Mouse (Mus musculus) T-helper 17 cell (primary cell): Measurements from ENCODE around the gene Rhd.

ENCODE experiments used
- in situ Hi-C, 2 experiments: fragments of 300-600 bp; cut with MboI, MseI; formaldehyde crosslinking; loops; 1 replicate in 1 of 2; 2 replicates in 1 of 2; pipeline ENCODE4 v1.15.1; 2025; ENCODE audit warnings: high pct_unique_total_duplicates in 2 of 2

Rhd gene

GRCm38 (mm10) chr4:134897256-134897655, 32.9 kb downstream of the Rhd start:
- in situ Hi-C loops = no loop called here

- in situ Hi-C loops = loop anchor here in 1 of 2 experiments (25.0 kb wide), 1 partner anchor 1214 kb away; no protein-coding TSS in a partner anchor
These were observed 36.8 kb downstream of the Rhd start for GRCm38 (mm10) chr4:134901126-134901525.

- in situ Hi-C loops = loop anchor here in 1 of 2 experiments (25.0 kb wide), 1 partner anchor 1216 kb away; no protein-coding TSS in a partner anchor
These were observed 38.7 kb downstream of the Rhd start for GRCm38 (mm10) chr4:134903046-134903445.

GRCm38 (mm10) chr4:134911406-134911805, 47.1 kb downstream of the Rhd start:
- in situ Hi-C loops = loop anchor here in 1 of 2 experiments (25.0 kb wide), 1 partner anchor 1224 kb away; no protein-coding TSS in a partner anchor

- in situ Hi-C loops = loop anchor here in 1 of 2 experiments (25.0 kb wide), 1 partner anchor 1226 kb away; no protein-coding TSS in a partner anchor
These were observed 49.1 kb downstream of the Rhd start for GRCm38 (mm10) chr4:134913413-134913812.

GRCm38 (mm10) chr4:134914122-134914863, 50.0 kb downstream of the Rhd start:
- in situ Hi-C loops = loop anchor here in 1 of 2 experiments (25.0 kb wide), 1 partner anchor 1227 kb away; no protein-coding TSS in a partner anchor

GRCm38 (mm10) chr4:134914864-134915209, 50.5 kb downstream of the Rhd start, which contains the start of gene Tmem50a:
Gene Tmem50a (minus strand): TSS chr4:134915024.
- in situ Hi-C loops = loop anchor here in 1 of 2 experiments (25.0 kb wide), 1 partner anchor 1228 kb away; no protein-coding TSS in a partner anchor

- in situ Hi-C loops = loop anchor here in 1 of 2 experiments (25.0 kb wide), 1 partner anchor 1228 kb away; no protein-coding TSS in a partner anchor
These were observed 51.1 kb downstream of the Rhd start for GRCm38 (mm10) chr4:134915223-134916050.

GRCm38 (mm10) chr4:134917194-134917593, 52.9 kb downstream of the Rhd start:
- in situ Hi-C loops = loop anchor here in 1 of 2 experiments (25.0 kb wide), 1 partner anchor 1230 kb away; no protein-coding TSS in a partner anchor

- in situ Hi-C loops = loop anchor here in 1 of 2 experiments (25.0 kb wide), 1 partner anchor 1231 kb away; no protein-coding TSS in a partner anchor
These were observed 54.0 kb downstream of the Rhd start for GRCm38 (mm10) chr4:134918381-134918780.

- in situ Hi-C loops = loop anchor here in 1 of 2 experiments (25.0 kb wide), 1 partner anchor 1233 kb away; no protein-coding TSS in a partner anchor
These were observed 55.6 kb downstream of the Rhd start for GRCm38 (mm10) chr4:134919733-134920540.

GRCm38 (mm10) chr4:134920631-134921030, 56.3 kb downstream of the Rhd start:
- in situ Hi-C loops = loop anchor here in 1 of 2 experiments (25.0 kb wide), 1 partner anchor 1233 kb away; no protein-coding TSS in a partner anchor

GRCm38 (mm10) chr4:134921703-134922102, 57.4 kb downstream of the Rhd start:
- in situ Hi-C loops = loop anchor here in 1 of 2 experiments (25.0 kb wide), 1 partner anchor 1234 kb away; no protein-coding TSS in a partner anchor

- in situ Hi-C loops = loop anchor here in 1 of 2 experiments (25.0 kb wide), 1 partner anchor 1235 kb away; no protein-coding TSS in a partner anchor
These were observed 58.0 kb downstream of the Rhd start for GRCm38 (mm10) chr4:134922111-134922924.

- in situ Hi-C loops = loop anchor here in 1 of 2 experiments (25.0 kb wide), 1 partner anchor 1236 kb away; no protein-coding TSS in a partner anchor
These were observed 58.5 kb downstream of the Rhd start for GRCm38 (mm10) chr4:134922925-134923244.

GRCm38 (mm10) chr4:134923258-134924018, 59.1 kb downstream of the Rhd start, which contains the start of gene Rsrp1:
Gene Rsrp1 (plus strand): TSS chr4:134923592.
- in situ Hi-C loops = loop anchor here in 1 of 2 experiments (25.0 kb wide), 1 partner anchor 1236 kb away; no protein-coding TSS in a partner anchor

GRCm38 (mm10) chr4:134924019-134924741, 59.8 kb downstream of the Rhd start:
- in situ Hi-C loops = loop anchor here in 1 of 2 experiments (25.0 kb wide), 1 partner anchor 1237 kb away; no protein-coding TSS in a partner anchor

GRCm38 (mm10) chr4:134925206-134925605, 60.9 kb downstream of the Rhd start:
- in situ Hi-C loops = no loop called here
